Mouse (Mus musculus) hindbrain, embryonic 12.5 days (tissue): ENCODE data around the gene Kpna7. TPM values are rescaled to one million over a fixed set of nuclear protein-coding genes. Genes with fewer than 3 reads are reported as not detected.
"Not testable (repeated sequence)": the region's sequence is repeated elsewhere in the genome, so short reads cannot be mapped to it uniquely, and the experiment has no call there.

Source experiments
- ATAC-seq: fragments of 200-750 bp; cut with Nextera tagmentation; 2 replicates; pipeline ENCODE4 v1.8.0; 2017; ENCODE audit warnings: moderate TSS enrichment; ENCODE audit not compliant: low FRiP score
- H3K27ac ChIP-seq: fragments of 300-500 bp; sonication (generic); 2 replicates; pipeline ENCODE4 v1.5.1; 2016; ENCODE audit warnings: mild to moderate bottlenecking
- H3K27me3 ChIP-seq: fragments of 300-500 bp; sonication (generic); 2 replicates; pipeline ENCODE4 v1.6.1; 2016; ENCODE audit warnings: mild to moderate bottlenecking
- H3K36me3 ChIP-seq: fragments of 300-500 bp; sonication (generic); 2 replicates; pipeline ENCODE4 v1.6.1; 2016; ENCODE audit warnings: mild to moderate bottlenecking
- H3K4me1 ChIP-seq: fragments of 300-500 bp; sonication (generic); 2 replicates; pipeline ENCODE4 v1.6.1; 2016
- H3K4me2 ChIP-seq: fragments of 300-500 bp; sonication (generic); replicated peaks from 2 replicates; pipeline ENCODE4 v1.6.1; 2016; ENCODE audit warnings: mild to moderate bottlenecking
- H3K4me3 ChIP-seq: fragments of 300-500 bp; sonication (generic); 2 replicates; pipeline ENCODE4 v1.5.1; 2016; ENCODE audit warnings: mild to moderate bottlenecking
- H3K9ac ChIP-seq: fragments of 300-500 bp; sonication (generic); 2 replicates; pipeline ENCODE4 v1.6.1; 2016; ENCODE audit warnings: mild to moderate bottlenecking, moderate library complexity
- H3K9me3 ChIP-seq: fragments of 300-500 bp; sonication (generic); replicated peaks from 2 replicates; pipeline ENCODE4 v1.6.1; 2016; ENCODE audit warnings: mild to moderate bottlenecking
- WGBS: fragments of 180-500 bp; shearing (Covaris S2); methylation state at CpG from one replicate; pipeline ENCODE4 v1.1.7; 2016; 5-methylcytosine and 5-hydroxymethylcytosine counted together
- polyA plus RNA-seq: library from polyadenylated mRNA; unstranded; fragments of >200 nt; fragmentation: Nextera tagmentation; extraction: Ambion mirVana; gene quantifications from 2 replicates; pipeline ENCODE4 v1.2.1, GENCODE M21; 2016

Kpna7 gene
- polyA plus RNA-seq, 1 experiment from 2014 or later: not detected

GRCm38 (mm10) chr5:145059524-145059923 lies 24.3 kb downstream of the Kpna7 start:
- no peak overlapping the region for H3K27ac ChIP-seq
- H3K36me3 ChIP-seq: no peaks in the 10 kb centered on the region
- H3K9me3 ChIP-seq: no peaks in the 10 kb centered on the region
- WGBS: 76% methylated on average over 2 of the region's 2 CpGs
- H3K27me3 ChIP-seq: no peaks in the 10 kb centered on the region
- H3K9ac ChIP-seq: no peak overlapping the region
- H3K4me1 ChIP-seq: no peaks in the 10 kb centered on the region
- no peak overlapping the region for H3K4me2 ChIP-seq
- H3K4me3 ChIP-seq: no peak overlapping the region
- ATAC-seq: no peak

- no peaks in the 10 kb centered on the region for H3K4me1 ChIP-seq
- ATAC-seq: no peak
- H3K9me3 ChIP-seq: no peaks in the 10 kb centered on the region
- no peak overlapping the region for H3K4me2 ChIP-seq
- H3K27ac ChIP-seq: no peak overlapping the region
- H3K27me3 ChIP-seq: no peaks in the 10 kb centered on the region
- no peaks in the 10 kb centered on the region for H3K36me3 ChIP-seq
- no peak overlapping the region for H3K4me3 ChIP-seq
- 89% methylated on average over 7 of the region's 7 CpGs for WGBS
- H3K9ac ChIP-seq: no peak overlapping the region
Measured at GRCm38 (mm10) chr5:145058722-145059121, 25.1 kb downstream of the Kpna7 start.

DNA sequence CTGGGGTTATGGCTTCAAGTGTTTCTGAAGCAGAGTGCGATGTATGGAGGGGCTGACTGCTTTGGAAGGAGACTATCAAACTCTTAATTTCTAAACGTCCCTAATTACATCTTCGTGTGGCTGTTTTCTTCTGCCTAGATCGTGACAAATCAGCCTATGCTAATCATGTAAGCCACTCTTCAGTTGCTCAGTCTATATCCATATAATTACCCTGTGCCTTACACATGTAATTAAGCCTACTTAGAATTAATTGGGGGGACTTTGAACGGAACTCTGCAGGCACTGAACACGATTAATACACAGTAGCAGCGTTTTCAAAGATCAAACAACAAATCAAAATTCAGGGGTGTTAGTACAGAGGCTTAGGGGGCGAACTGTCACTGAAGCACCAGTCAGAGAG lies 25.9 kb downstream of the Kpna7 start:
- no peak overlapping the region for H3K4me2 ChIP-seq

DNA sequence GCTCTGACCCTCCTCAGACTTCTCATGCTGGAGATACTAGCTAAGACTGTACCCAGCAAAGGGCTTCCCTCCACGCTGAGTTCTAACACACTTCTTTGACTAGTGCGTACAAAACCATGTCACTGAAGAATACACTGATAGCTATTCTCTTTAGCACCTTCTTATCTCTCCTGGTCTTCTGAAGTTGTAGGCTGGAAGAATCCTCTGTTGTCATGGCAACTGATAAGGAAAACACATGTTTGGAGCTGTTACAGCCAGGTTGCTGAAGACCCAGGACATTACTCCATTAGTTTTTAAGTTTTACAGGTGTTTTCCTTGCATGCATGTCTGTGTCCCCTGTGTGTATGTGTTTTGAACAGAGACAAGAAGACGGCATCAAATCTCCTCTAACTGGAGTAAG lies 29.6 kb downstream of the Kpna7 start:
- 88% methylated on average over 3 of the region's 3 CpGs for WGBS
- H3K9me3 ChIP-seq, H3K4me3 ChIP-seq, H3K36me3 ChIP-seq, H3K9ac ChIP-seq, H3K4me2 ChIP-seq, H3K4me1 ChIP-seq, H3K27me3 ChIP-seq, ATAC-seq, H3K27ac ChIP-seq: not testable (repeated sequence)

More for the DNA sequence above, 25.9 kb downstream of the Kpna7 start:
- Histone ChIP-seq H3K4me1 (no peaks in the 10 kb centered on the region), H3K4me3 (no peak overlapping the region), H3K27ac (no peak overlapping the region), H3K9ac (no peak overlapping the region), H3K36me3 (no peaks in the 10 kb centered on the region), H3K9me3 (no peaks in the 10 kb centered on the region), H3K27me3 (no peaks in the 10 kb centered on the region)
- 78% methylated on average over 8 of the region's 8 CpGs for WGBS
- no peak for ATAC-seq

DNA sequence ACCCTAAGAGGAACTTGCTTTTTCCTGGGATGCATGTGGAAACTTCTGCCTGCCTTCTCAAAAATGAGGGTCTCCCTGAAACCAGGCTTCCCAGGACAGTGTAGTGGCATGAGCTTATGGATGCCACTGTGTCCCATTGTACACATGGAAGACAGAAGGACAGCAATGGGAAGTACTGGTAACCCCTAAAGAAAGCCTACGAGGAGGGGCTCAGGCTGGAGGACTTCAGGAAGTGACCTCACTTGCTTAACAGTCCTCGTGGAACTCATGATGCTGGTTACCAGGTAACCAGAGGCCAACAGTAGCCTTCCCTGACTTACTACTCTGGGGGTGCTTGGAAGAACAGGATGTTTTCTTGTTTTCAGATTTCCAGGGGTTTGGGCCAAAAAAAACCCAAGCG lies 41.1 kb downstream of the Kpna7 start, which contains the start of gene 1700018F24Rik:
Gene 1700018F24Rik, plus strand, starts transcription at position 301 of the 400 bp plus-strand sequence.
- H3K9ac ChIP-seq, H3K9me3 ChIP-seq, H3K4me3 ChIP-seq, H3K4me2 ChIP-seq, ATAC-seq, H3K36me3 ChIP-seq, H3K27ac ChIP-seq, H3K4me1 ChIP-seq, H3K27me3 ChIP-seq: not testable (repeated sequence)
- 79% methylated on average over 3 of the region's 3 CpGs for WGBS

DNA sequence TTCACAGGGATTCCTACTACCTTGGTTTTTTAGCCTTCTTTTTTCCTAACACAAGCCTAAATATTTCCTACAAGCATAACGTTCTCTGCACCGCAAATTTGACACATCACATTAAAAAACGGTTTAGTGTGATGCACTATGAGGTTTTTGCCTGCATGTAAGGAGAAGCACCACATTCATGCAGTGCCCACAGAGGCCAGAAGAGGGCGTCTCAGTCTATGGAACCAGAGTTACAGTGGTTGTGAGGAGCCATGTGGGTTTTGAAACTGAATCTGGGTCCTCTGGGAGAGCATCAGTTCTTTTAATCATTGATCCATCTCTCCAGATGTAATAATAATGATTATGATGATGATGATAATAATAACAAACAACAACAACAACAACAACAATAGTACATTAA lies 42.2 kb downstream of the Kpna7 start:
- Histone ChIP-seq H3K4me2 (no peak overlapping the region), H3K4me3 (no peak overlapping the region), H3K27ac (no peak overlapping the region), H3K9me3 (no peaks in the 10 kb centered on the region), H3K27me3 (no peaks in the 10 kb centered on the region), H3K4me1 (no peaks in the 10 kb centered on the region), H3K36me3 (no peaks in the 10 kb centered on the region), H3K9ac (no peak overlapping the region)
- no peak for ATAC-seq
- WGBS: 46% methylated on average over 4 of the region's 4 CpGs

DNA sequence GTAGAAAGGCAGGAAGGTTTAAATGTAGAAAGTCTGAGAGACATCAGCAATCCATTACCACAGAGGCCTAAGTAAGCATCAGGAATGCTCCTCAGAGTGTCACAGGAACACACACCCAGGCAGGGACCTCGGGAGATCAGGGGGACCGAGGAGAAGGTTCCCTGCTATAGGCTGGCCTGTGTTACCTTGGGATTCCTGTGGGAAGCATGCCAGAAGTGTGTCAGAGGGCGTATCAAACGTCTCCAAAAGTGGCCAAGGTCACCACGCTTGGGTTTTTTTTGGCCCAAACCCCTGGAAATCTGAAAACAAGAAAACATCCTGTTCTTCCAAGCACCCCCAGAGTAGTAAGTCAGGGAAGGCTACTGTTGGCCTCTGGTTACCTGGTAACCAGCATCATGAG lies 51.4 kb downstream of the Kpna7 start, which contains the start of gene Gm4871:
Gene Gm4871, minus strand, starts transcription at position 364 of the 400 bp plus-strand sequence.
- H3K4me3 ChIP-seq, H3K27ac ChIP-seq, H3K4me1 ChIP-seq, H3K9ac ChIP-seq, H3K27me3 ChIP-seq, ATAC-seq, H3K4me2 ChIP-seq, H3K36me3 ChIP-seq, H3K9me3 ChIP-seq: not testable (repeated sequence)
- WGBS: 81% methylated on average over 5 of the region's 5 CpGs

- 94% methylated on average over 1 of the region's 1 CpGs for WGBS
- not testable (repeated sequence) for H3K9me3 ChIP-seq, H3K4me3 ChIP-seq, ATAC-seq, H3K36me3 ChIP-seq, H3K27ac ChIP-seq, H3K27me3 ChIP-seq, H3K4me1 ChIP-seq, H3K4me2 ChIP-seq, H3K9ac ChIP-seq
Measured at GRCm38 (mm10) chr5:145030476-145030875, 53.4 kb downstream of the Kpna7 start.

DNA sequence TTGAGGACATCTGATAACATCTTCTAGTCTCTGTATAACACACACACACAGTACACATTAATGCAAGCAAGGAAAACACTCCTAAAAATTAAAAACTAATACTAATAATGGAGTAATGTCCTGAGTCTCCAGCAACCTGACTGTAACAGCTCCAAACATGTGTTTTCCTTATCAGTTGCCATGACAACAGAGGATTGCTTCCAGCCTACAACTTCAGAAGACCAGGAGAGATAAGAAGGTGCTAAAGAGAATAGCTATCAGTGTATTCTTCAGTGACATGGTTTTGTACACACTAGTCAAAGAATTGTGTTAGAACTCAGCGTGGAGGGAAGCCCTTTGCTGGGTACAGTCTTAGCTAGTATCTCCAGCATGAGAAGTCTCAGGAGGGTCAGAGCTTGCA lies 63.1 kb downstream of the Kpna7 start:
- H3K36me3 ChIP-seq, H3K27ac ChIP-seq, ATAC-seq, H3K9me3 ChIP-seq, H3K4me2 ChIP-seq, H3K9ac ChIP-seq, H3K27me3 ChIP-seq, H3K4me1 ChIP-seq, H3K4me3 ChIP-seq: not testable (repeated sequence)
- 90% methylated on average over 1 of the region's 1 CpGs for WGBS

GRCm38 (mm10) chr5:145020254-145020653 lies 63.6 kb downstream of the Kpna7 start:
- not testable (repeated sequence) for H3K4me3 ChIP-seq, H3K27ac ChIP-seq, H3K9ac ChIP-seq

GRCm38 (mm10) chr5:145016761-145017160 lies 67.1 kb downstream of the Kpna7 start:
- H3K27me3 ChIP-seq, H3K27ac ChIP-seq, H3K9me3 ChIP-seq, H3K4me1 ChIP-seq, ATAC-seq, H3K9ac ChIP-seq, H3K4me2 ChIP-seq, H3K36me3 ChIP-seq, H3K4me3 ChIP-seq: not testable (repeated sequence)
- WGBS: 41% methylated on average over 2 of the region's 2 CpGs

More at GRCm38 (mm10) chr5:145020254-145020653, 63.6 kb downstream of the Kpna7 start:
- H3K36me3 ChIP-seq, ATAC-seq, H3K4me1 ChIP-seq, H3K27me3 ChIP-seq, H3K9me3 ChIP-seq, H3K4me2 ChIP-seq: not testable (repeated sequence)
- 39% methylated on average over 1 of the region's 1 CpGs for WGBS

DNA sequence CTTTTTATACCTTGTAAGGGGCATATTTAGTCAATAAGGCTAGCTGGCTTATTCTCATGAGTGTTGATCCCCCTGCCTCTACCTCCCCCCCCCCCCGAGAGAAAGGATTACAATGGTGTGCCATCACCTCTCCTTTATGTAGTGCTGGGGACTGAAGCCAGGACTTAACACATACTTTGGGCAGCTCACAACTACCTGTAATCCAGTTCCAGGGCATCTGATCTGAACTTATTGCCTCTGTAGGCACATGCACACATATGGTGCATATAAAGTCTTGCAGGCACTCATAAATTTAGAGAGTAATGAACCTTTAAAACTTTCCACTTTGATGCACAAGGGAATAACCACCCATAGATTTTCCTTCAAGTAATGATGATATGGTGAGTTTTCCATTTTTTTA lies 69.6 kb downstream of the Kpna7 start:
- H3K9ac ChIP-seq: no peak overlapping the region
- H3K4me1 ChIP-seq: no peaks in the 10 kb centered on the region
- H3K36me3 ChIP-seq: no peaks in the 10 kb centered on the region
- no peak overlapping the region for H3K4me3 ChIP-seq
- no peaks in the 10 kb centered on the region for H3K9me3 ChIP-seq
- WGBS: 55% methylated on average over 1 of the region's 1 CpGs
- H3K4me2 ChIP-seq: no peak overlapping the region
- no peak overlapping the region for H3K27ac ChIP-seq
- ATAC-seq: no peak
- H3K27me3 ChIP-seq: no peaks in the 10 kb centered on the region

DNA sequence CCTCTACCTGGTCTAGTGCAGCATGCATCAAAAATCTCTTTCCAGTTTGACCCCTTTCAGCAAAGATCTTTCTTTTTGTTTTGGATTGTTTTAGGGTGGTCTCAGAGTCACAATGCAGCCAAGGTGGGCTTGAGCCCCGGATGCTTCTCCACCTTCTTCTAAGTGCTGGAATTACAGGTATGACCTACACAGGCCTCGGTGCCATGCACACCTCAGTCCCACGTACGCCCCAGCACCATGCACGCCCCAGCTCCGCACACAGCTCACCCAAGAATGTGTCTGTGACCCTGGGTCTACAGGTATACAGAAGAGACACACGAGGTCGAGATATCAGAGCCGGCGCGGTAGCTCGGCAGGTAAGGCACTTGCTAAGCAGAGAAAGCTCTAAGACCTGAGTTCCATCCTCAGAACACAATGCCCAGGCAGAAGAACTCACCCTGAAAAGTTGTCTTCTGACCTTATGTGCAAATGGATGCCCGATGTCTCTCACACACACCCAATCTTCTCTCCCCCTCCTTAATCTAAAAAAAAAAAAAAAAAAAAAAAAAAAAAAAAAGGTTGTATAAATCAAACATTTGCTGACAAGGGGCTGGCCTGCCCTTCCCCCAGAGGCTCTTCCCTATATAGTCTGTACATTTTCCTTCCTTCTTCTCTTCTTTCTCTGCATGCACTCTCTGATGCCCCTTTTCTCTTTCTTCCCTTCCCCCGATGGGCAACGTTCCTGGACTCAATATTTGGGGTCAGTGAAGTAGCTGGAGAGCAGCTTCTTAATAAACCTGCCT lies 74.8 kb downstream of the Kpna7 start:
- 87% methylated on average over 15 of the region's 15 CpGs for WGBS
- Histone ChIP-seq H3K4me2 (no peak overlapping the region), H3K4me1 (no peaks in the 10 kb centered on the region), H3K9ac (no peak overlapping the region), H3K36me3 (no peaks in the 10 kb centered on the region), H3K27me3 (no peaks in the 10 kb centered on the region), H3K9me3 (no peaks in the 10 kb centered on the region), H3K27ac (no peak overlapping the region), H3K4me3 (no peak overlapping the region)
- no peak for ATAC-seq
